Mouse (Mus musculus) erythroblast, embryonic 14.5 days (primary cell): ENCODE measurements around the gene Bicra.

Source experiments
- GATA1 ChIP-seq: IDR thresholded peaks from 2 replicates; pipeline ENCODE4 v1.6.1; 2012; ENCODE audit warnings: low read length, inconsistent platforms, mixed read lengths
- TAL1 ChIP-seq: IDR thresholded peaks from 3 replicates; pipeline ENCODE4 v1.6.1; 2012; ENCODE audit warnings: low read length, inconsistent platforms, mixed read lengths

GRCm38 (mm10) chr7:15933437-15934359, 114.0 kb downstream of the Bicra start:
- TF ChIP-seq GATA1 (no peak), TAL1 (no peak)
